Mouse (Mus musculus): ENCODE measurements around the gene Sfpq. TPM values are rescaled to one million over a fixed set of nuclear protein-coding genes. Genes with fewer than 3 reads are reported as not detected.

The Sfpq gene
- 100 to 1,000 TPM; 348 to 397 TPM for total RNA-seq (2023)

DNA sequence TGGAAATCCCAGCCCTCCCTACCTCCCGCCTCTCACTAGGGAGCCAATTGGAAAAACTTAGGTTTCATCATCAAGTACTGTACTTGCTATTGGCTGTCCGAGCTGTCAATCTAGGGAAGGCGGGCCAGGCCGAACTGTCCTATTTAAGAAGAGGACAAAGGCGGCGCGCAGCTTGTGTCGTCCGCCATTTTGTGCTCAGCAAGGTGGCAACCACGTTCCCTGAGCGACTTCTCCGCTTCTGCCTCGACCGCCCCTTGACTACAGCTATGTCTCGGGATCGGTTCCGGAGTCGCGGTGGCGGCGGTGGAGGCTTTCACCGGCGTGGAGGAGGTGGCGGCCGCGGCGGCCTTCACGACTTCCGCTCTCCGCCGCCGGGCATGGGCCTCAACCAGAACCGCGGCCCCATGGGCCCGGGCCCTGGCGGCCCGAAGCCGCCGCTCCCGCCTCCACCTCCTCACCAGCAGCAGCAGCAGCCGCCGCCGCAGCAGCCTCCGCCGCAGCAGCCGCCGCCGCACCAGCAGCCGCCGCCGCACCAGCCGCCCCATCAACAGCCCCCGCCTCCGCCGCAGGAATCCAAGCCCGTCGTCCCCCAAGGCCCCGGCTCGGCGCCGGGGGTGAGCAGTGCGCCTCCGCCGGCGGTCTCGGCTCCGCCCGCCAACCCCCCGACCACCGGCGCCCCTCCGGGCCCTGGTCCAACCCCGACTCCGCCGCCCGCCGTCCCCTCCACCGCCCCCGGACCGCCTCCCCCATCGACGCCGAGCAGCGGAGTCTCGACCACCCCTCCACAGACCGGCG lies at the start of gene Sfpq:
Gene Sfpq (plus strand): TSS at position 174 of the 795 bp plus-strand sequence.

DNA sequence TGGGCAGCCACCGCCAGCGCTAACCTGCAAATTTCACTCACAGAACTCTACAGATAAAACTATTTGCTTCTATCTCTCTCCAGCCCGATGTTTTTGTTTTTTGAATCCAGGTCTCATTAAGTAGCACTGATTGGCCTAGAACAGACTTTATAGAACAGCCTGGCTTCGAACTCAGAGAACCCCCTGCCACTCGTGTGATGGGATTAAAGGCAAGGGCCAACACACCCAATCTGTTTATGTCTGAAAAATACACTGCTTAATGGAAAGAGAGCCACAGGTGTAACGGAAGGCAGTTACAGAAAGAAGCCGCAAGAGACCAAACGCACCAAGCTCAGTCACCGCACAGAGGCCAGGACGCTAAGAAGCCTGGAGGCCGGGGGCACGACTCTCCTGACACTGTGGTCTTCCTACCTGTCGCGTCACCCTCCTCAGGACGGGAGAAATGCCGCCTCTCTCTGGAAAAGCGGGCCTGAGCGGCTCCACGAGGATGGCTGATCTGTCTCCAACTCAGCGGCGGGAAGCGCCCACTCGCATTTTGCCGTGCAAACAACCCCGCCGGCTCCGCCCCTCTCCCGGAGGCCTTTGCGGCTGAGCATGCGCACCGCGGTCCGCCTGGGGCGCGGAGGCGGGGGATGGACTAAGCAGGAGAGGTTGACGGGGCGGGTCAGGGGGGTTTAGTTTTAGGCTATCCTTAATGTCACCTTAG lies 39.6 kb downstream of the Sfpq start, which contains the start of gene Zmym1:
Gene Zmym1 (minus strand): TSS at position 568 of the 706 bp plus-strand sequence.

DNA sequence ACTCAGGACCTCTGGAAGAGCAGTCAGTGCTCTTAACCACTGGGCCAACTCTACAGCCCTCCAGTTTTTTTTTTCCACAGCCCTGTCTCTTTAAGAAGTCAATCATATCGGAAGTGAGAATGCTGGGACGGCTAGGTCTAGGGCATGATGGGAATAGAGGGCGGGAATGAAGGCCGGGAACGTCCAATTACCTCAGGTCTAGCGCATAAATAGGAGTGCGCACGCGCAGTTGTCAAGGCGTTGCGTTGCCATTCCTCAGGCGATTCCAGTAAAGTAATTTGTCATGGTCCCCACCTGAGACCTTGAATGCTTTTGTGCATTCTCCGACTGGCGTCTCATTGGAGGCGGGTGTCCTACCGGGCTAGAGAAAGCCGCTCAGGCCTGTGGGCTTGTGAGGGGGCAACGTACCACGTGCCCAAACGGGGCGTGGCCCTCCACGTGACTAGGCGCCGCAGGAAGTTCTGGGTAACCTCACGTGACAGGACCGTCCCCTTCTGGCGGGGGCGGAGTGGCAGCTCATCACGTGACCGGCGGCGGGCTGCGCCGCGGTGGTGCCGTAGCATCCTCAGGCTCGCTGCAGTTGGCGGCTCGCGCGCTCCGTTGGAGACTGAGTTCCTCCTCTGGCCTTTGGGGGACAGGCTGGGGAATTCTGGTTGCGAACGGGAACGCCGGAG lies 55.9 kb downstream of the Sfpq start, which contains the start of gene Zmym6:
Gene Zmym6 (plus strand): TSS at position 509 of the 674 bp plus-strand sequence.

Other genes with a start within 250 kb of the Sfpq start
- 10 to 100 TPM; 10.3 to 12.3 TPM for gene Zmym4, start 53.2 kb upstream of the Sfpq start, total RNA-seq (2023)
- 1 to 10 TPM; 6.7 to 7.6 TPM for gene Zmym1, start 39.8 kb downstream of the Sfpq start, total RNA-seq (2023)
- gene Zmym6, start 56.1 kb downstream of the Sfpq start, total RNA-seq (2023) = 1 to 10 TPM; 5.9 to 9.3 TPM
- gene Tmem35b, start 102.4 kb downstream of the Sfpq start, total RNA-seq (2023) = 1 to 10 TPM; 4.7 TPM
- under 1 TPM in 1 of 2 experiments, not detected in 1; 0.33 TPM for gene Dlgap3, start 147.9 kb downstream of the Sfpq start, total RNA-seq (2023)
- gene Smim12, start 222.5 kb downstream of the Sfpq start, total RNA-seq (2023) = 10 to 100 TPM; 20.0 to 23.5 TPM